Mouse (Mus musculus) spleen, embryonic (tissue): ENCODE measurements at regions not wholly inside any gene's neighbourhood (a gene's known extent, or its start where the extent isn't known, plus 50 kb on each side); places are given as distances from the start of the nearest gene placed in this dataset.

Experiments used
- CTCF ChIA-PET: fragments of 350-600 bp; sonication (Branson Sonifier 250); formaldehyde crosslinking; loops from one replicate; lab custom pipeline; 2022; lab: Charles Lee

GRCm38 (mm10) chr3:128001924-128002501 lies 105.9 kb upstream of the Fam241a start:
- CTCF ChIA-PET: no interaction called here

GRCm38 (mm10) chr3:127995678-127996077 lies 99.6 kb upstream of the Fam241a start:
- CTCF ChIA-PET: no interaction called here

- CTCF ChIA-PET: no interaction called here
These were observed 91.5 kb upstream of the Fam241a start for GRCm38 (mm10) chr3:127987583-127987982.

GRCm38 (mm10) chr3:127985165-127985564 lies 89.0 kb upstream of the Fam241a start:
- CTCF ChIA-PET: no interaction called here

- CTCF ChIA-PET: no interaction called here
These were observed 81.1 kb upstream of the Fam241a start for GRCm38 (mm10) chr3:127977240-127977639.

GRCm38 (mm10) chr3:127970891-127971290 lies 74.8 kb upstream of the Fam241a start:
- CTCF ChIA-PET: no interaction called here

- CTCF ChIA-PET: no interaction called here
These were observed 71.0 kb upstream of the Fam241a start for GRCm38 (mm10) chr3:127967170-127967569.

- CTCF ChIA-PET: no interaction called here
These were observed 70.1 kb upstream of the Fam241a start for GRCm38 (mm10) chr3:127966214-127966613.

GRCm38 (mm10) chr3:127958919-127959684 lies 63.0 kb upstream of the Fam241a start:
- CTCF ChIA-PET: interaction anchor here (0.7 kb wide), 1 partner anchor 180 kb away, joined by 11 read pairs; no protein-coding TSS in a partner anchor

- CTCF ChIA-PET: no interaction called here
These were observed 58.7 kb upstream of the Fam241a start for GRCm38 (mm10) chr3:127954856-127955255.

- CTCF ChIA-PET: no interaction called here
These were observed 57.5 kb upstream of the Fam241a start for GRCm38 (mm10) chr3:127953610-127954009.

GRCm38 (mm10) chr3:127948898-127949620 lies 52.9 kb upstream of the Fam241a start:
- CTCF ChIA-PET: interaction anchor here (1.5 kb wide), 1 partner anchor 96 kb away, joined by 11 read pairs; no protein-coding TSS in a partner anchor

- CTCF ChIA-PET: interaction anchor here (1.5 kb wide), 1 partner anchor 96 kb away, joined by 11 read pairs; no protein-coding TSS in a partner anchor
These were observed 52.2 kb upstream of the Fam241a start for GRCm38 (mm10) chr3:127948326-127948725.
